Mouse (Mus musculus) MEL (cell line): ENCODE results near the gene Gm10309. TPM values are rescaled to one million over a fixed set of nuclear protein-coding genes. Genes with fewer than 3 reads are reported as not detected.
A peak's percentile ranks its signal among the peaks of the same experiment; 100 is the strongest.

Experiments
- DNase-seq: peaks from one replicate; pipeline ENCODE4 v3.0.0; 2011; ENCODE audit warnings: low read depth, low spot score
- H3K27ac ChIP-seq: 2 replicates; pipeline ENCODE4 v1.5.1; 2012; ENCODE audit warnings: low read depth, mild to moderate bottlenecking, control low read depth, low read length, moderate library complexity; ENCODE audit not compliant: control insufficient read depth
- H3K27me3 ChIP-seq, 2 experiments: fragments of 150-350 bp in 1 of 2; sonication (generic) in 1 of 2; 2 replicates each; pipeline ENCODE4 v1.6.1; 2012; ENCODE audit warnings: low read length in 2 of 2, mild to moderate bottlenecking in 2 of 2, improper control_type of control experiment in 1 of 2, moderate library complexity in 1 of 2; ENCODE audit not compliant: insufficient read depth in 2 of 2, control insufficient read depth in 1 of 2
- H3K36me3 ChIP-seq, 2 experiments: 2 replicates each; pipeline ENCODE4 v1.6.1; 2012 to 2014; ENCODE audit warnings: low read length in 2 of 2, improper control_type of control experiment in 1 of 2, inconsistent platforms in 1 of 2, mild to moderate bottlenecking in 1 of 2; ENCODE audit not compliant: insufficient read depth in 2 of 2, control insufficient read depth in 1 of 2
- H3K4me1 ChIP-seq, 2 experiments: fragments of 150-350 bp in 1 of 2; sonication (generic) in 1 of 2; 2 replicates each; pipeline ENCODE4 v1.6.1; 2012; ENCODE audit warnings: low read length in 2 of 2, improper control_type of control experiment in 1 of 2, mild to moderate bottlenecking in 1 of 2; ENCODE audit not compliant: insufficient read depth in 2 of 2, control insufficient read depth in 1 of 2
- H3K4me3 ChIP-seq, 2 experiments: fragments of 150-350 bp in 1 of 2; sonication (generic) in 1 of 2; 2 replicates each; pipeline ENCODE4 v1.5.1; 2012; ENCODE audit warnings: low read depth in 2 of 2, low read length in 2 of 2, mild to moderate bottlenecking in 2 of 2, moderate library complexity in 2 of 2, control low read depth in 1 of 2, improper control_type of control experiment in 1 of 2; ENCODE audit not compliant: control insufficient read depth in 1 of 2, insufficient read depth in 1 of 2
- H3K79me2 ChIP-seq: 2 replicates; pipeline ENCODE4 v1.6.1; 2012; ENCODE audit warnings: mild to moderate bottlenecking, low read length, moderate library complexity; ENCODE audit not compliant: control insufficient read depth, poor library complexity, insufficient read depth
- H3K9ac ChIP-seq: 2 replicates; pipeline ENCODE4 v1.6.1; 2012; ENCODE audit warnings: low read depth, mild to moderate bottlenecking, control low read depth, low read length, moderate library complexity; ENCODE audit not compliant: control insufficient read depth, poor library complexity, severe bottlenecking
- H3K9me3 ChIP-seq: fragments of 150-350 bp; sonication (generic); replicated peaks from 2 replicates; pipeline ENCODE4 v1.6.1; 2012; ENCODE audit warnings: mild to moderate bottlenecking, low read length, improper control_type of control experiment, moderate library complexity; ENCODE audit not compliant: insufficient read depth
- BHLHE40 ChIP-seq: IDR thresholded peaks from 2 replicates; pipeline ENCODE4 v1.6.1; 2012; ENCODE audit warnings: low read depth, mild to moderate bottlenecking, inconsistent platforms, low read length, improper control_type of control experiment, borderline replicate concordance
- CHD1 ChIP-seq: IDR thresholded peaks from 2 replicates; pipeline ENCODE4 v1.6.1; 2012; ENCODE audit warnings: low read depth, mild to moderate bottlenecking, inconsistent platforms, low read length, improper control_type of control experiment
- CHD2 ChIP-seq: IDR thresholded peaks from 2 replicates; pipeline ENCODE4 v1.6.1; 2011; ENCODE audit warnings: low read length, improper control_type of control experiment
- CTCF ChIP-seq, 3 experiments: IDR thresholded peaks in 2 of 3; conservative IDR thresholded peaks in 1 of 3; 2 replicates each; pipeline ENCODE4 v1.5.1; 2011 to 2012; ENCODE audit warnings: low read length in 3 of 3, low read depth in 2 of 3, mild to moderate bottlenecking in 2 of 3, improper control_type of control experiment in 1 of 3, inconsistent platforms in 1 of 3, mixed read lengths in 1 of 3, moderate library complexity in 1 of 3; ENCODE audit not compliant: control insufficient read depth in 1 of 3, insufficient read depth in 1 of 3, poor library complexity in 1 of 3, severe bottlenecking in 1 of 3
- E2F4 ChIP-seq: IDR thresholded peaks from 2 replicates; pipeline ENCODE4 v1.6.1; 2011; ENCODE audit warnings: low read depth, low read length, improper control_type of control experiment, borderline replicate concordance
- ELF1 ChIP-seq: IDR thresholded peaks from 2 replicates; pipeline ENCODE4 v1.6.1; 2014; ENCODE audit warnings: low read depth, mild to moderate bottlenecking, inconsistent platforms, low read length, improper control_type of control experiment, moderate library complexity
- EP300 ChIP-seq, 2 experiments: IDR thresholded peaks; 2 replicates each; pipeline ENCODE4 v1.6.1; 2011; ENCODE audit warnings: improper control_type of control experiment in 2 of 2, low read length in 2 of 2, low read depth in 1 of 2, mild to moderate bottlenecking in 1 of 2
- ETS1 ChIP-seq: IDR thresholded peaks from 2 replicates; pipeline ENCODE4 v1.6.1; 2012; ENCODE audit warnings: low read depth, mild to moderate bottlenecking, inconsistent platforms, low read length, improper control_type of control experiment, moderate library complexity
- GABPA ChIP-seq: IDR thresholded peaks from 2 replicates; pipeline ENCODE4 v1.6.1; 2012; ENCODE audit warnings: low read depth, mild to moderate bottlenecking, inconsistent platforms, low read length, improper control_type of control experiment, moderate library complexity
- GATA1 ChIP-seq: IDR thresholded peaks from 2 replicates; pipeline ENCODE4 v1.6.1; 2011; ENCODE audit warnings: low read depth, low read length, improper control_type of control experiment
- HCFC1 ChIP-seq: IDR thresholded peaks from 2 replicates; pipeline ENCODE4 v1.6.1; 2012; ENCODE audit warnings: low read depth, mild to moderate bottlenecking, inconsistent platforms, low read length, improper control_type of control experiment, moderate library complexity
- JUND ChIP-seq: IDR thresholded peaks from 2 replicates; pipeline ENCODE4 v1.6.1; 2011; ENCODE audit warnings: low read depth, mild to moderate bottlenecking, improper control_type of control experiment, low read length
- KAT2A ChIP-seq: conservative IDR thresholded peaks from 2 replicates; pipeline ENCODE4 v1.6.1; 2012; ENCODE audit warnings: low read depth, low read length, improper control_type of control experiment, inconsistent platforms
- MAFK ChIP-seq: IDR thresholded peaks from 2 replicates; pipeline ENCODE4 v1.6.1; 2011; ENCODE audit warnings: low read depth, mild to moderate bottlenecking, low read length, improper control_type of control experiment, borderline replicate concordance
- MAZ ChIP-seq: IDR thresholded peaks from 2 replicates; pipeline ENCODE4 v1.6.1; 2012; ENCODE audit warnings: low read depth, mild to moderate bottlenecking, inconsistent platforms, low read length, improper control_type of control experiment
- MEF2A ChIP-seq: IDR thresholded peaks from 2 replicates; pipeline ENCODE4 v1.6.1; 2014; ENCODE audit warnings: low read depth, mild to moderate bottlenecking, inconsistent platforms, low read length, improper control_type of control experiment; ENCODE audit not compliant: poor library complexity, insufficient replicate concordance, severe bottlenecking; ENCODE audit errors: extremely low read depth
- MXI1 ChIP-seq: IDR thresholded peaks from 2 replicates; pipeline ENCODE4 v1.6.1; 2011; ENCODE audit warnings: mild to moderate bottlenecking, low read depth, low read length, improper control_type of control experiment
- MYB ChIP-seq: IDR thresholded peaks from 2 replicates; pipeline ENCODE4 v1.6.1; 2011; ENCODE audit warnings: mild to moderate bottlenecking, low read depth, low read length, improper control_type of control experiment
- MYC ChIP-seq: IDR thresholded peaks from 2 replicates; pipeline ENCODE4 v1.6.1; 2011; ENCODE audit warnings: low read depth, mild to moderate bottlenecking, low read length, improper control_type of control experiment, moderate library complexity
- NELFE ChIP-seq: IDR thresholded peaks from 2 replicates; pipeline ENCODE4 v1.6.1; 2011; ENCODE audit warnings: low read depth, low read length, improper control_type of control experiment
- NRF1 ChIP-seq: IDR thresholded peaks from 2 replicates; pipeline ENCODE4 v1.6.1; 2014; ENCODE audit warnings: low read depth, mild to moderate bottlenecking, inconsistent platforms, low read length, improper control_type of control experiment, moderate library complexity; ENCODE audit not compliant: poor library complexity, insufficient read depth, severe bottlenecking
- POLR2A ChIP-seq, 2 experiments: IDR thresholded peaks; 2 replicates each; pipeline ENCODE4 v1.6.1; 2011 to 2012; ENCODE audit warnings: low read length in 2 of 2, mild to moderate bottlenecking in 2 of 2, control low read depth in 1 of 2, improper control_type of control experiment in 1 of 2, low read depth in 1 of 2, moderate library complexity in 1 of 2; ENCODE audit not compliant: control insufficient read depth in 1 of 2, insufficient read depth in 1 of 2, poor library complexity in 1 of 2
- POLR2AphosphoS5 ChIP-seq: IDR thresholded peaks from 2 replicates; pipeline ENCODE4 v1.6.1; 2012; ENCODE audit warnings: low read depth, borderline replicate concordance, mild to moderate bottlenecking, inconsistent platforms, low read length, moderate library complexity, mixed read lengths
- RAD21 ChIP-seq: IDR thresholded peaks from 2 replicates; pipeline ENCODE4 v1.6.1; 2011; ENCODE audit warnings: mild to moderate bottlenecking, low read depth, low read length, improper control_type of control experiment
- RCOR1 ChIP-seq: IDR thresholded peaks from 2 replicates; pipeline ENCODE4 v1.6.1; 2012; ENCODE audit warnings: low read depth, mild to moderate bottlenecking, inconsistent platforms, low read length, improper control_type of control experiment
- SIN3A ChIP-seq: IDR thresholded peaks from 2 replicates; pipeline ENCODE4 v1.6.1; 2012; ENCODE audit warnings: low read length, improper control_type of control experiment, inconsistent platforms
- SMC3 ChIP-seq: IDR thresholded peaks from 2 replicates; pipeline ENCODE4 v1.6.1; 2011; ENCODE audit warnings: low read depth, low read length, improper control_type of control experiment
- TAL1 ChIP-seq: IDR thresholded peaks from 2 replicates; pipeline ENCODE4 v1.6.1; 2012; ENCODE audit warnings: mild to moderate bottlenecking, inconsistent platforms, low read length, moderate library complexity, mixed read lengths
- TCF12 ChIP-seq: IDR thresholded peaks from 2 replicates; pipeline ENCODE4 v1.6.1; 2014; ENCODE audit warnings: low read depth, mild to moderate bottlenecking, inconsistent platforms, low read length, improper control_type of control experiment, moderate library complexity
- UBTF ChIP-seq: IDR thresholded peaks from 2 replicates; pipeline ENCODE4 v1.6.1; 2012; ENCODE audit warnings: low read depth, mild to moderate bottlenecking, inconsistent platforms, low read length, improper control_type of control experiment, moderate library complexity, borderline replicate concordance; ENCODE audit not compliant: insufficient read depth
- USF1 ChIP-seq: IDR thresholded peaks from 2 replicates; pipeline ENCODE4 v1.6.1; 2014; ENCODE audit warnings: low read depth, mild to moderate bottlenecking, inconsistent platforms, low read length, improper control_type of control experiment, moderate library complexity
- USF2 ChIP-seq, 2 experiments: IDR thresholded peaks; 2 replicates each; pipeline ENCODE4 v1.6.1; 2011 to 2012; ENCODE audit warnings: improper control_type of control experiment in 2 of 2, low read length in 2 of 2, borderline replicate concordance in 1 of 2, inconsistent platforms in 1 of 2, low read depth in 1 of 2, mild to moderate bottlenecking in 1 of 2; ENCODE audit not compliant: insufficient read depth in 1 of 2
- ZC3H11A ChIP-seq: IDR thresholded peaks from 2 replicates; pipeline ENCODE4 v1.6.1; 2012; ENCODE audit warnings: low read depth, mild to moderate bottlenecking, inconsistent platforms, low read length, improper control_type of control experiment
- ZKSCAN1 ChIP-seq: IDR thresholded peaks from 2 replicates; pipeline ENCODE4 v1.6.1; 2012; ENCODE audit warnings: low read depth, mild to moderate bottlenecking, inconsistent platforms, low read length, improper control_type of control experiment, moderate library complexity
- ZMIZ1 ChIP-seq: IDR thresholded peaks from 2 replicates; pipeline ENCODE4 v1.6.1; 2012; ENCODE audit warnings: low read depth, mild to moderate bottlenecking, inconsistent platforms, low read length, improper control_type of control experiment, moderate library complexity
- ZNF384 ChIP-seq: IDR thresholded peaks from 2 replicates; pipeline ENCODE4 v1.6.1; 2012; ENCODE audit warnings: low read depth, mild to moderate bottlenecking, inconsistent platforms, low read length, improper control_type of control experiment
- polyA plus RNA-seq, 2 experiments: library from polyadenylated mRNA; stranded (reverse) in 1 of 2; unstranded in 1 of 2; fragments of >175 nt in 1 of 2; fragments of >200 nt in 1 of 2; gene quantifications; 2 replicates each; pipeline versions ENCODE4 v1.2.1 to v1.2.4; 2012; ENCODE audit warnings: low replicate concordance in 2 of 2, low read depth in 1 of 2; ENCODE audit not compliant: insufficient read length in 2 of 2, insufficient read depth in 1 of 2, missing spikeins in 1 of 2
- total RNA-seq: library from RNA; depleted of rRNA; stranded (reverse); fragments of 300-350 nt; gene quantifications from 2 replicates; pipeline ENCODE4 v1.2.3, GENCODE M21; 2012

The Gm10309 gene
- total and polyA plus RNA-seq, 3 experiments = 0.06 TPM; not detected in 2

- no peak overlapping the region for H3K9ac ChIP-seq
- H3K4me1 ChIP-seq = peaks cover 33 to 50% of the 10 kb centered on the region in 2 experiments
- H3K27me3 ChIP-seq = no peaks in the 10 kb centered on the region
- peaks cover 0 to 41% of the 10 kb centered on the region in 2 experiments; a peak in 2 of 4 replicates for H3K36me3 ChIP-seq
- H3K79me2 ChIP-seq = no peaks in the 10 kb centered on the region
- TF ChIP-seq E2F4 = no peak
- TF ChIP-seq CHD2 = no peak
- no peak for TF ChIP-seq RAD21
- no peak for TF ChIP-seq NELFE
- TF ChIP-seq CHD1 = no peak
- TF ChIP-seq SMC3 = no peak
- peak; percentile 48; the same call in 1 of the 2 replicates for TF ChIP-seq ETS1
- TF ChIP-seq MYC = no peak
- no peak for TF ChIP-seq MEF2A
- no peak for TF ChIP-seq POLR2A (IDR thresholded peaks at IDR 0.05; ENCODE audit: control insufficient read depth in 1 of 2, insufficient read depth in 1 of 2, low read depth in 1 of 2, low read length in 2 of 2, poor library complexity in 1 of 2)
- TF ChIP-seq POLR2AphosphoS5 = no peak
- TF ChIP-seq ZMIZ1 = no peak
- TF ChIP-seq NRF1 = no peak
- TF ChIP-seq UBTF = no peak
- TF ChIP-seq HCFC1 = no peak
- no peak for TF ChIP-seq MAFK
- TF ChIP-seq MXI1 = no peak
- no peak for TF ChIP-seq ELF1
- TF ChIP-seq BHLHE40 = no peak
- peak; percentile 28 for TF ChIP-seq ZC3H11A
- no peak for TF ChIP-seq MYB
- no peak for TF ChIP-seq USF1
- no peak for TF ChIP-seq CTCF (IDR thresholded peaks at IDR 0.05 in 2 of 3, conservative IDR thresholded peaks at IDR 0.05 in 1 of 3; ENCODE audit: control insufficient read depth in 1 of 3, insufficient read depth in 1 of 3, low read depth in 2 of 3, low read length in 3 of 3, poor library complexity in 1 of 3, severe bottlenecking in 1 of 3)
- peak; percentile 21; the same call in 1 of the 2 replicates for TF ChIP-seq SIN3A
- TF ChIP-seq USF2 (IDR thresholded peaks at IDR 0.05; ENCODE audit: borderline replicate concordance in 1 of 2, insufficient read depth in 1 of 2, low read depth in 1 of 2, low read length in 2 of 2) = no peak
- TF ChIP-seq GABPA = no peak
- TF ChIP-seq EP300 (IDR thresholded peaks at IDR 0.05; ENCODE audit: low read depth in 1 of 2, low read length in 2 of 2) = peak; percentile 36 to 65; a peak in 3 of 4 replicates
- TF ChIP-seq MAZ = no peak
- TF ChIP-seq TCF12 = peak; percentile 37; the same call in 1 of the 2 replicates
- TF ChIP-seq RCOR1 = no peak
- peak; percentile 69 for TF ChIP-seq GATA1
- TF ChIP-seq JUND = no peak
- TF ChIP-seq KAT2A = no peak
- TF ChIP-seq TAL1 = no peak
- no peak for TF ChIP-seq ZNF384
- no peak for TF ChIP-seq ZKSCAN1
- no peaks in the 10 kb centered on the region for H3K9me3 ChIP-seq
- H3K27ac ChIP-seq = peak overlapping the region; percentile 20; the same call in 1 of the 2 replicates
- no peak overlapping the region for H3K4me3 ChIP-seq
- DNase-seq = peak; percentile 36
These were observed 18.4 kb downstream of the Gm10309 start for GRCm38 (mm10) chr17:86486657-86487056.
